In the genomic region with DNA sequence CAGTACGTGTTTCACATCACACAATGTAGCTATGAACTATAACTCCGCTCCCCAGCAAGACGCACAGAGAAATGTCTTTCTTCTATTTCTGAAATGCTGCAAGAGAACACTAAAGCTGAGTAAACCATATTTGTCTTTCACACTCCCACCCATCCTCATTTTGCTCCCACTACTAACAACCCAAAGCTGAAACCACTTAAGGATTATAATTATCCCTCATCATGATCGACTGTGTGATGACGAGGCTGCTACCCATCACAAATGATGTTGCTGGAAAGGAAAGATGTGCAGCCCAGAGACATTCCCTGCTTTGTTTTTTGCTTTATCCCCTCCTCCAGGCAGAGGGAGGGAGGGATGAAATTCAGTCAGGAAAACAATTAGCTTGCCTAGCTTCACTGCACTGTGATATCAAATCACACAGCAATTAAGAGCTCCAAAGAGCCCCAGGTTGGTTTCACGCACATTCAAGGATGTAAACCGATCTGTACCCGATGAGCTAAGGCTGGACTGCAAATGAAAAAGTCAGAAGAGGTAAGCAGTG, we compare ENCODE assay signal across 8 mouse cellular contexts.
DNase-seq lines count a peak whose midpoint lies in the region; ATAC-seq lines count a peak whose summit lies in the region.
"Had no signal": no experiment of that assay in that cellular context is flagged by ENCODE, and none has a peak within 500 bp of the region (broad histone marks: within the 10 kb centered on the region; RNA-seq: fewer than 3 reads in every experiment).

No protein-coding gene starts in this region.

- H3K4me1 ChIP-seq in forebrain, embryonic 12.5 days: peaks cover 16% of the 10 kb centered on the region
- peaks cover 18% of the 10 kb centered on the region for H3K4me1 ChIP-seq in neural tube, embryonic 13.5 days (replicated peaks)

- WGBS in forebrain, embryonic 12.5 days: 20% methylated on average over 8 of the region's 8 CpGs
- WGBS in neural tube, embryonic 13.5 days: 17% methylated on average over 8 of the region's 8 CpGs

- H3K4me2 ChIP-seq in forebrain, embryonic 12.5 days: no peak overlapping the region
- peak overlapping the region; percentile 22 for H3K4me2 ChIP-seq in neural tube, embryonic 13.5 days

- no peaks in the 10 kb centered on the region for H3K27me3 ChIP-seq in forebrain, embryonic 12.5 days
- no peaks in the 10 kb centered on the region for H3K27me3 ChIP-seq in neural tube, embryonic 13.5 days

- ATAC-seq in forebrain, embryonic 12.5 days (ENCODE audit: low FRiP score): peak; percentile 63
- ATAC-seq in neural tube, embryonic 13.5 days (ENCODE audit: low read depth): peak; percentile 79

- peak; percentile 19 for DNase-seq in embryo, embryonic 10 days (ENCODE audit: low spot score)
- peak; percentile 16 to 63 for DNase-seq in layer of hippocampus, adult 18-20 months (ENCODE audit: low spot score in 2 of 2)
- no peak for DNase-seq in adrenal gland, postnatal 36 days
- no peak for DNase-seq in heart, postnatal 4 days
- no peak for DNase-seq in spleen, adult 12 weeks (ENCODE audit: low spot score)
- DNase-seq: lung, postnatal 10 days had no signal

- no peak overlapping the region for H3K9ac ChIP-seq in forebrain, embryonic 12.5 days
- H3K9ac ChIP-seq in neural tube, embryonic 13.5 days: no peak overlapping the region

- H3K27ac ChIP-seq in forebrain, embryonic 12.5 days: peak overlapping the region; percentile 66
- H3K27ac ChIP-seq in neural tube, embryonic 13.5 days (replicated peaks): peak overlapping the region; percentile 88

- no peaks in the 10 kb centered on the region for H3K36me3 ChIP-seq in forebrain, embryonic 12.5 days (replicated peaks)
- no peaks in the 10 kb centered on the region for H3K36me3 ChIP-seq in neural tube, embryonic 13.5 days

- no peaks in the 10 kb centered on the region for H3K9me3 ChIP-seq in forebrain, embryonic 12.5 days
- H3K9me3 ChIP-seq in neural tube, embryonic 13.5 days: no peaks in the 10 kb centered on the region

- H3K4me3 ChIP-seq in forebrain, embryonic 12.5 days (replicated peaks): no peak overlapping the region
- H3K4me3 ChIP-seq in neural tube, embryonic 13.5 days: no peak overlapping the region

Comparison
In these comparisons a context has a peak if more than half of its experiments do, and no peak if none do; other contexts are left out.
1. DNase-seq: peak in embryo, embryonic 10 days (single experiment) and layer of hippocampus, adult 18-20 months (2 of 2); none in adrenal gland, postnatal 36 days (0 of 2), heart, postnatal 4 days (single experiment) and spleen, adult 12 weeks (single experiment).